Mouse (Mus musculus): Measurements from ENCODE around the gene Adgrd1.

GRCm38 (mm10) chr5:129118523-129118922 lies 22.0 kb downstream of the Adgrd1 start:
- TF ChIP-seq CTCF (IDR thresholded peaks at IDR 0.05) (no peak), EP300 (IDR thresholded peaks at IDR 0.05) (no peak)

Measured in lung, postnatal 0 days (tissue).